Mouse (Mus musculus) heart, embryonic 15.5 days (tissue): ENCODE measurements around the gene Slc25a19. TPM values are rescaled to one million over a fixed set of nuclear protein-coding genes. Genes with fewer than 3 reads are reported as not detected.
A peak's percentile ranks its signal among the peaks of the same experiment; 100 is the strongest.

Experiments used
- ATAC-seq: fragments of 200-750 bp; cut with Nextera tagmentation; replicated peaks from 2 replicates; pipeline ENCODE4 v1.8.0; 2017; ENCODE audit warnings: low read depth, moderate TSS enrichment; ENCODE audit not compliant: insufficient number of reproducible peaks, insufficient read depth, low FRiP score
- H3K27ac ChIP-seq: fragments of 300-500 bp; sonication (generic); 2 replicates; pipeline ENCODE4 v1.5.1; 2015; ENCODE audit warnings: mild to moderate bottlenecking, inconsistent platforms
- H3K27me3 ChIP-seq: fragments of 300-500 bp; sonication (generic); 2 replicates; pipeline ENCODE4 v1.6.1; 2015; ENCODE audit warnings: inconsistent platforms
- H3K36me3 ChIP-seq: fragments of 300-500 bp; sonication (generic); 2 replicates; pipeline ENCODE4 v1.6.1; 2015; ENCODE audit warnings: mild to moderate bottlenecking, inconsistent platforms
- H3K4me1 ChIP-seq: fragments of 300-500 bp; sonication (generic); replicated peaks from 2 replicates; pipeline ENCODE4 v1.6.1; 2015; ENCODE audit warnings: inconsistent platforms
- H3K4me2 ChIP-seq: fragments of 300-500 bp; sonication (generic); 2 replicates; pipeline ENCODE4 v1.6.1; 2015; ENCODE audit warnings: inconsistent platforms, mild to moderate bottlenecking, moderate library complexity
- H3K4me3 ChIP-seq: fragments of 300-500 bp; sonication (generic); 2 replicates; pipeline ENCODE4 v1.5.1; 2015; ENCODE audit warnings: mild to moderate bottlenecking, inconsistent platforms
- H3K9ac ChIP-seq: fragments of 300-500 bp; sonication (generic); 2 replicates; pipeline ENCODE4 v1.6.1; 2015; ENCODE audit warnings: mild to moderate bottlenecking, inconsistent platforms
- H3K9me3 ChIP-seq: fragments of 300-500 bp; sonication (generic); replicated peaks from 2 replicates; pipeline ENCODE4 v1.6.1; 2016; ENCODE audit warnings: inconsistent platforms
- WGBS: fragments of 180-500 bp; shearing (Covaris S2); methylation state at CpG from one replicate; pipeline ENCODE4 v1.1.7; 2015; ENCODE audit warnings: mixed read lengths; 5-methylcytosine and 5-hydroxymethylcytosine counted together
- polyA plus RNA-seq: library from polyadenylated mRNA; unstranded; fragments of >200 nt; fragmentation: Nextera tagmentation; extraction: Ambion mirVana; gene quantifications from 2 replicates; pipeline ENCODE4 v1.2.1, GENCODE M21; 2015

Slc25a19 gene
- polyA plus RNA-seq = 47.7 and 48.8 TPM in 2 replicates

DNA sequence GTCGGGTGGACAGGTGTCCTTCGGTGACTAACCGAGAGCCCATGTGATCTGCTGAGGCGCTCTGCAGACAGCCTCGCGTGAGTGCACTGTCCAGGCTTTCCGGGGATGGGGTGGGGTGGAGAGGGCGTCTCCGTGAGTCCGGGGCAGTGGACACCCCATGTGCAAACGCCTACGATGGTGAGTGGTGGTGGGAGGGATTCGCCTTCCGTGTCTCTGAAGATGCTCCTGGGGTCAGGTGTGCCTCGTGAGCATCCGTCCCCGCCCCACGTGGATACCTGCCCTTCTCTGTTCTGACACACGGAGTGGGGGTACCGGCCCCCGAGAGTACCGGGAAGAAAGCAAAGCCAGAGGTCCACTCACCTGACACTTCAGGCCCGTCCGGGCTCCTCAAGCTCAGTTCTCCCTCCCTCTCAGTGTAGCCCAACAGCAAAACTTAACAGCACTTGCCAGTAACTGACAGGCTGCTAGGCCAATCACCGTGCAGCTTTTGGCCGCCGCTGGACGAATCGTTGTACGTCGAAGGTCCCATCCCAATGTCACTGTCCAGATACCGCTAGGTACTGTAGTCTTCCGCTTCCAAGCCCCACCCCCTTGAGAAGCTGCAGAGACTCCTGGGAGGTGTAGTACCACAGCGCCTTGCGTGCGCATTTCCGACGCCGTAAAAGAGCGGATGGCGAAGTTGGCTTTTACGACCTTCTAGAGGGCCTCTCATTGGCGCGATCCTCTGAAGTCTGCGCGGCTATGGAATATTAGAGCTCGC, at the start of gene Slc25a19:
Gene Slc25a19 (minus strand): TSS at position 591 of the 760 bp plus-strand sequence.
- H3K4me2 ChIP-seq = peak within 1 kb of the TSS; percentile 77
- peak within 1 kb of the TSS; percentile 68 for H3K4me3 ChIP-seq
- no peaks in the 10 kb centered on the region for H3K27me3 ChIP-seq
- H3K9me3 ChIP-seq = no peaks in the 10 kb centered on the region
- H3K36me3 ChIP-seq = peaks cover 8% of the 10 kb centered on the region
- WGBS = under 1% methylated on average over 47 of the region's 47 CpGs
- peaks cover 11% of the 10 kb centered on the region for H3K4me1 ChIP-seq
- peak within 1 kb of the TSS; percentile 75 for H3K9ac ChIP-seq
- H3K27ac ChIP-seq = peak within 1 kb of the TSS; percentile 71
- peak; percentile 99 for ATAC-seq

DNA sequence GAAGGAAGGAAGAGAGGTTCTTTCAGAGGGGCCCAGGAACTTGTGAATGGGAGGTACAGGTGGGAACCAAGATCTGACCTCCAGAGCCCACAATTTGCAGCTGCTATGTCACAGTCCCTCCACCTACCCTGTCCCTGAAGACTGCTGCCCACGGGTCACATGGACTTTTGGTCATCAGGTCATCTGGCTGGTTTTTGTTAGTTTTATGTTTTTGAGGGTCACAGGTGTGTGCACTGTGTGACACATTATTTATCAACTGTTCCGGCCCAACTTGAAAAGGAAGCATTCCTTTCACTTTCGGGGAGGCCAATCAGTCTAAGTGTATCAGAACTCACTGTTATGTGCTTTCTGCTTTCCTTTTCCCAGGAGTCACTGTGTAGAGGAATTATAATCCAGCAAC, 49.4 kb upstream of the Slc25a19 start:
- Histone ChIP-seq H3K9ac (no peak overlapping the region), H3K4me1 (peaks cover 31% of the 10 kb centered on the region), H3K36me3 (peaks cover 15% of the 10 kb centered on the region; the same call in 1 of the 2 replicates), H3K27me3 (no peaks in the 10 kb centered on the region), H3K4me2 (no peak overlapping the region), H3K27ac (no peak overlapping the region), H3K4me3 (no peak overlapping the region), H3K9me3 (no peaks in the 10 kb centered on the region)
- WGBS = 85% methylated on average over 3 of the region's 3 CpGs
- no peak for ATAC-seq

DNA sequence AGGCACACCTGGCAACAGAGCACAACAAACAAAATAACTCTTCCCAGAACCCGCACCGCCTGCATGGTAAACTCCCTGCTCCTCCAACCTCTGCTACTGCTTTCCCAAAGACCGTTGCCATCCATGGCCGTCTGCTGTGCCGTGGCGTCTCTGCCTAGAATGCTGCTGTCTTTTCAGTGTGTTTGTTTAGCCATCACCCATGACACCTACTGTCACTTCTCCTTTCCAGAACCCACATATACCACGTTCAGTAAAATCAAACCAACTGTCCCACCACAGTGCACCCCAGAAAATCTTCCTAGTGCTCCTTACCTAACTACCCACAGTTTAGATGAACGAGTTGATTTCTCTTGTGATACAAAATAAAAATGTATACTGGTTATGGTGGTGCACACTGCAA, 48.6 kb upstream of the Slc25a19 start:
- Histone ChIP-seq H3K9me3 (no peaks in the 10 kb centered on the region), H3K4me3 (no peak overlapping the region), H3K27me3 (no peaks in the 10 kb centered on the region), H3K4me2 (no peak overlapping the region), H3K9ac (no peak overlapping the region), H3K27ac (no peak overlapping the region), H3K36me3 (peaks cover 10% of the 10 kb centered on the region; the same call in 1 of the 2 replicates), H3K4me1 (peaks cover 34% of the 10 kb centered on the region)
- 88% methylated on average over 8 of the region's 8 CpGs for whole genome bisulfite sequencing
- ATAC-seq = no peak

DNA sequence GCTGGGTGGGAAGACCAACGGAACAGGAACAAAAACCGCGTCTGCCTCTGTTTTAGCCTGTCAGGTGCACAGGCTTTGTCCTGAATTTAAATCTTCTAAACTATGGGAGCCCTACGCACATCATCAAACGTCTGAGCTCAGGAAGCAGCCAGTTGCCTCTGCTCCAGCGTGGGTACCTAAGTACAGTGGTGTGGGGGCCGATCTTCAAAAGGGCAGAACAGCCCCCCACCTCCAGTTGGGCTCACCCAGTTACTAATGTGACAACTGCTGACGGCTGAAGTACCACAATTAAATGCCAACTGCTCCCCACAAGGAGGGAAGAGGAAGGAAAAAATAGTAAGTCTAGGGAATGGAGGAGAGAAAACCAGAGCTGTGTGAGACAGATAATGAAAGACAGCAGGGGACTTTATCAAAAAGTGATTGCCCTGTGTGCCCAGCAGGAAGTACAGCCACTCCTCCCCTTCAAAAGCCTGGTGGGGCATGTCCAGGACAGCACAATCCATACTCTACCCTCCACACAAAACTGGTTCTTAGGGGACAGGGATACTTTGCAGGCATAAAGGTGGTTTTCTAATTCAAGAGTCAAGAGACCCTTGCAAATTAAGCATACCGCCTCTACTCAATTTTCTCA, 46.3 kb upstream of the Slc25a19 start:
- H3K4me1 ChIP-seq = peaks cover 45% of the 10 kb centered on the region
- H3K4me2 ChIP-seq = peak overlapping the region; percentile 14; the same call in 1 of the 2 replicates
- H3K4me3 ChIP-seq = no peak overlapping the region
- no peak for ATAC-seq
- no peaks in the 10 kb centered on the region for H3K27me3 ChIP-seq
- no peak overlapping the region for H3K9ac ChIP-seq
- peak overlapping the region; percentile 70 for H3K27ac ChIP-seq
- H3K9me3 ChIP-seq = no peaks in the 10 kb centered on the region
- 56% methylated on average over 9 of the region's 9 CpGs for WGBS
- H3K36me3 ChIP-seq = peaks cover 10% of the 10 kb centered on the region; the same call in 1 of the 2 replicates

DNA sequence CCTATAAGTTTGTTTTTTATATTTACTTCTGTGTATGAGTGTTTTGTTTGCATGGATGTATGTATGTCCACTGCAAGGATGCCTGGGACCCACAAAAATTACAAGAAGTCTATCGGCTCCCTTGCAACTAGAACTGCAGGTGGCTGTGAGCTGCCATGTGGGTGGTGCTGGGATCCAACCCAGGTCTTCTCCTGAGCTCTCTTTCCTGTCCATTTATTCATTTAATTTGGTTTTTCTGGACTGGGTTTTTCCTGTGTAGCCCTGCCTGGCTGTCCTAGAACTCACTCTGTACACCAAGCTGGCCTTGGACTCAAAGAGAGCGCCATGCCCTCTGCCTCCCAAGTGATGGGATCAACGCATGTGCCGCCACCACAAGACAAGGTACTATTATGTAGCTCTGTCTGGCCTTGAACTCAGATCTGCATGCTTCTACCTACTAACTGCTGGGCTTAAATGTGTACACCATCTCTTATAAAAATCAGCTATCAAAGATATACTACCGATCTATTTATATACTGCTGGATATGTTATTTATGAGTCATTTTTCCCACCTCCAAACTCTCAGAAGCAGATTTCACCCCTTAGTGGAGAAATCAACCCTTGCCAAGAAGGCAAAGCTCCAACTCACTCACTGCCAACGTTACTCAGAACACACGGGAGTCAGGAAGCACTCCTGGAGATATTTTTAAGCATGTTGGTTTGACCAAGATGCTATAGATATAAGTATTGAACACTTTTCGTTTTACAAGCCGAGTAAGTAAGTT, 45.6 kb upstream of the Slc25a19 start:
- Histone ChIP-seq H3K27ac (peak overlapping the region; percentile 70), H3K9me3 (no peaks in the 10 kb centered on the region), H3K27me3 (no peaks in the 10 kb centered on the region), H3K9ac (no peak overlapping the region), H3K4me1 (peaks cover 46% of the 10 kb centered on the region), H3K4me2 (no peak overlapping the region), H3K36me3 (peaks cover 8% of the 10 kb centered on the region; the same call in 1 of the 2 replicates), H3K4me3 (no peak overlapping the region)
- 67% methylated on average over 9 of the region's 9 CpGs for WGBS
- ATAC-seq = no peak

DNA sequence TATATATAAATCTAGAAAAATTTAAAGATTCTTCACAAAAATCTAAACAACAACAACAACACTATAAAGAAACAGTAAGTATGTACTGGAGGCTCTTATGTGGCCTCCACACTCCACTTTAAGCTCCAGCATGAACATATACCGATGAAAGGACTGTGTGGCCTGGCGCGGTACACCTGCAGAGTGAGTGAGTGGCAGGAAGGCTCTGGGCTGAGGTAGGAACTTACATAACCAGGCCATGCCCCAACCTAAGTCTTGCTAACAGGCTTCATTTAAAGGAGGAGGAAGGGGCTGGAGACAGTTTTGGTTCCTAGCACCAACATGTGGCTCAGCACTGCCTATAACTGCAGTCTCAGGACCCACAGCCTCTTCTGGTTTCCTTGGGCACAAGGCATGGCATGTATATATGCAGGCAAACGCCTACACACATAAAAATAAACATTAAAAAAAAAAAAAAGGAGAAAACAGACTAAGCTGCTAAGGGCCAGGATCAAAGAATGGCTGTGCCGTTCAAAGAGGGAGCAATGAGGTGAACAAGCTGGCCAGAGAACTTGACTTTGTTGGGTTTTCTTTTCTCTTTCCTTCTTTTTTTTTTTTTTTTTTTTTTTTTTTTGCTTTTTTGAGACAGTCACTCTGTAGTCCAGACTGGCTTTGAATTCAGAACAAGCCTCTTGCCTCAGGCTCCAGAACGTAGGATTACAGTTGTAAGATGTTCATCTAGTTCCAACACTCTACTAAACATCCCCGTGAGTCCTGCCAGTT, 44.3 kb upstream of the Slc25a19 start:
- no peak overlapping the region for H3K27ac ChIP-seq

DNA sequence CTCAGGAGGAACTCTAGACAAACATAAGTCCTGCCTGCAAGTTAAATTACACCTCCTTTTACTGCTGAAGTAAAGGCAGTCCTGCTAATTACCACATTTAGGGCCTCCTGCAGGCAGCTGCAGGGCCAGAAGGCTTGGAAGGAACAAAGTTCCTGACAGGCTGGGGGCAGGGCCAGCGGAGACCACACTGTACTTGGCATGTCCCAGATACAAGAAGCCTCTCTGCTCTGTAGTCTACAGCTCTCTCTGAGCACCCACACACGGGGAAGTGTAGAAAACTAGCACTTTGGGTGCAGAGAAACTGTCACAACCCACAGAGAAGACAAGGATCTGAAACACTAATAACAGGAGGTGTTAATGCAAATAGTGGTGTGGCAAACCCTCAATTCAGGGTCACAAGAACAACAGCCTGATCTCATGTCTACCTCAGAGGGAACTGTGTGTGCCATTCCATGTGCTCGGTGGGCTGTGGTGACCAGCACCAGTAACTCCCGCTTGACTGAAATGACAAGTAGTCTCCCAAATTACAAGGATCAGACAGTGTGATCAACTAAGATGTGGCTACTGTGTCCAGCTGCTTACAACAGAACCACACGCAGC, 42.5 kb upstream of the Slc25a19 start:
- 0 out of 2 replicates have a peak overlapping the region, but pooled peaks have one; percentile 15 for H3K9ac ChIP-seq

More for the DNA sequence above, 44.3 kb upstream of the Slc25a19 start:
- no peaks in the 10 kb centered on the region for H3K9me3 ChIP-seq
- H3K27me3 ChIP-seq = no peaks in the 10 kb centered on the region
- H3K9ac ChIP-seq = no peak overlapping the region
- peaks cover 49% of the 10 kb centered on the region for H3K4me1 ChIP-seq
- H3K4me2 ChIP-seq = no peak overlapping the region
- no peak for ATAC-seq
- H3K36me3 ChIP-seq = peaks cover under 1% of the 10 kb centered on the region; the same call in 1 of the 2 replicates
- 78% methylated on average over 7 of the region's 7 CpGs for WGBS
- H3K4me3 ChIP-seq = no peak overlapping the region

DNA sequence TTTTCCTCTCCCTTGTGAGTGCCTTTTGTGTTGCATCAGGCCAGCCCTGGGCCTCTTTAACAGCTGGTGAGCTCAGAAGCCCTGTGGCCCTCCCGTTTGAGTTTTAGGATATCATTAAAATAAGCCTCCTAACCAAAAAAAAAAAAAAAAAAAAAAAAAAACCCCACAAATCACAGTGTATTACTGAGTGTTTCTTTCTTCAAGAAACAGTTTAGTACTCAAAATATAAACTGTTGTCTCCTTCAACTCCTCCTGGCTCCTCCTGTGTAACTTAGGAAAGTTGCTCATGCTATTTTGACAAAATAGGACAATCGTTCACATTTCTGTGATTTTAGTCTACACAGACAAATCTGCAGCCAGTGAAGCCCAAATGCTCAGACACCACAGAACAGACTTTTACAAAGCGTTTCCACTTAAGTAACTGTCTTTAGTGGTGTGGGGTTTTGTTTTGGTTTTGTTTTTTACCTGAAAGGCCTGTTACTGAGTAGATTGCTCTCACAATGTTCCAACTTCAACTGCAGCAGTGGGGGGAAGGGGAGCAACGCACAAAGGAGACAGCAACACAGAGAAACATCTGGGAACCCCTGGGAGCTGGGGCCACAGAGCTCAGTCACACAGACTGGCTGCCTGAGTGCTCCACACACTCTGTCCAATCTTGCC, 35.7 kb upstream of the Slc25a19 start:
- Histone ChIP-seq H3K4me2 (no peak overlapping the region), H3K4me1 (peaks cover 14% of the 10 kb centered on the region), H3K9me3 (no peaks in the 10 kb centered on the region), H3K36me3 (peaks cover 9% of the 10 kb centered on the region), H3K4me3 (no peak overlapping the region), H3K9ac (no peak overlapping the region), H3K27me3 (no peaks in the 10 kb centered on the region), H3K27ac (peak overlapping the region; percentile 24; the same call in 1 of the 2 replicates)
- WGBS = 70% methylated on average over 4 of the region's 4 CpGs
- no peak for ATAC-seq

More for the DNA sequence above, 42.5 kb upstream of the Slc25a19 start:
- Histone ChIP-seq H3K27ac (peak overlapping the region; percentile 73), H3K36me3 (no peaks in the 10 kb centered on the region), H3K4me1 (peaks cover 51% of the 10 kb centered on the region), H3K27me3 (no peaks in the 10 kb centered on the region), H3K9me3 (no peaks in the 10 kb centered on the region), H3K4me2 (no peak overlapping the region), H3K4me3 (no peak overlapping the region)
- WGBS = 29% methylated on average over 5 of the region's 5 CpGs
- no peak for ATAC-seq

DNA sequence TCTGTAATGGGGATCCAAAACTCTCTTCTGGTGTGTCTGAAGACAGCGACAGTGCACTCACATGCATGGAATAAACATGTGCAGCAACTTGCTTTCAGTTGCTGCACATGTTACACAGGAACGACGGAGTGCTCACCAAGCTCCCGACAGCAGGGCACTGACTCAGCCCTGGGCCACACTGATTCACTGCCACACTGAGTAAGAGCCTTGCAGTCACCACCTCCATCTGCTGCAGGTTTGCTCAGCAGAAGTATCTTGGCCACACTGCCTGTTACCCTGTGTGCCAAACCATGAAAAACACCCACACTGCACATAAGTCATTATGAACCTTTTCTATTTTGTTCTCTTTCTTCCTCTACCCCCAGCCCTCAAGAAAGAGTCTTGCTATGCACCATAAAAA, 32.3 kb upstream of the Slc25a19 start:
- Histone ChIP-seq H3K9ac (no peak overlapping the region), H3K4me1 (peaks cover 8% of the 10 kb centered on the region), H3K9me3 (no peaks in the 10 kb centered on the region), H3K4me2 (no peak overlapping the region), H3K27ac (no peak overlapping the region), H3K27me3 (no peaks in the 10 kb centered on the region), H3K36me3 (peaks cover 9% of the 10 kb centered on the region), H3K4me3 (no peak overlapping the region)
- WGBS = 93% methylated on average over 4 of the region's 4 CpGs
- no peak for ATAC-seq

DNA sequence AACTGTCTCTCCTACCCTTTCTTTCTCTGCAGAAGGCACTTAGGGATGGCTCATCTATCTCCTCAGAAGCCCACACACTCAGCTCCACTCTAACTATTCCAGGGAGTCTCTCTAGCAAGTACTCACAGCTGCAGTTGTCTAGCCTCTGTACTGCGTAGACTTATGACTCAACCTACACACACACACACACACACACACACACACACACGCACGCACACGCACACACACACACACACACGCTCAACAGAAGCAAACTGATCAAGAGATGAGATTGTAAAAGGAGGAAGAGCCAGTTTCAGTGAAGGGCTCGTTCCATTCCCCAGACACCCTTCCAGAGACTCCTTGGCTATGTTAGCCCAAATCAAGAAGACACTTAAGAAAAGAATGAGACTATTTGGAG, 30.4 kb upstream of the Slc25a19 start:
- H3K4me1 ChIP-seq = peaks cover 11% of the 10 kb centered on the region
- H3K9ac ChIP-seq = no peak overlapping the region
- no peak for ATAC-seq
- no peak overlapping the region for H3K4me2 ChIP-seq
- no peak overlapping the region for H3K4me3 ChIP-seq
- 83% methylated on average over 6 of the region's 6 CpGs for WGBS
- no peak overlapping the region for H3K27ac ChIP-seq
- H3K27me3 ChIP-seq = no peaks in the 10 kb centered on the region
- peaks cover 21% of the 10 kb centered on the region for H3K36me3 ChIP-seq
- H3K9me3 ChIP-seq = no peaks in the 10 kb centered on the region
